In the genomic region with DNA sequence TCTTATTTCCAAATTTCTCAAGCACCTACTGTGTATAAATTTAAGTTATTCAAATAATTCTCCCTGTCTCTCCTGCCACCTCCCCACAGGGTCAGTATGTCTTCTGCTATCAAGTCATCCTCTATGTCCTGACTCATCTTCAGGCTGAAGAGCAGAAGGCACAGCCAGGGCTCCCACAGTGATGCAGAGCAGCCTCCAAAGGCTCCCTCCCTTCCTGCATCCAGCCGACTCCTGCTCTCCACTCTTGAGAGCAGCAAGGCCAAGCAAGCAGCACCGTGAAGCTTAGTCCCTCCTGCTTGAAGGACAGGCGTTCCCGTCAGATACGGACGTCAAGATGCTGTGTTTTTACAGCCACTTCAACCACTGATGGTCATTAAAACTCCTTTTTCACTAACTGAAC, we compare ENCODE assay signal across 36 mouse cellular contexts. TPM values are rescaled to one million over a fixed set of nuclear protein-coding genes. Genes with fewer than 3 reads are reported as not detected.
A peak's percentile ranks its signal among the peaks of the same experiment; 100 is the strongest.
DNase-seq lines count a peak whose midpoint lies in the region; ATAC-seq and TF ChIP-seq lines count a peak whose summit lies in the region.
"Had no signal": no experiment of that assay in that cellular context is flagged by ENCODE, and none has a peak within 500 bp of the region (broad histone marks: within the 10 kb centered on the region; RNA-seq: fewer than 3 reads in every experiment).

No protein-coding gene starts in this region.

- H3K4me3 ChIP-seq in heart, embryonic 13.5 days: no peak overlapping the region
- H3K4me3 ChIP-seq in cerebellum, adult 2 months (replicated peaks; ENCODE audit: insufficient read depth, low read depth, low read length): no peak overlapping the region
- H3K4me3 ChIP-seq in kidney, embryonic 15.5 days (replicated peaks): no peak overlapping the region
- H3K4me3 ChIP-seq: embryonic facial prominence, embryonic 12.5 days; forebrain, embryonic 10.5 days; forebrain, embryonic 15.5 days; gastrocnemius, adult 2 months; heart, adult 2 months; heart, embryonic 12.5 days; liver, embryonic 12.5 days; neural tube, embryonic 15.5 days had no signal

- peak overlapping the region; percentile 20; the same call in 1 of the 2 replicates for H3K27ac ChIP-seq in heart, embryonic 13.5 days (replicated peaks)
- H3K27ac ChIP-seq in cerebellum, adult 2 months (ENCODE audit: insufficient read depth, low read length): no peak overlapping the region
- no peak overlapping the region for H3K27ac ChIP-seq in kidney, embryonic 15.5 days
- H3K27ac ChIP-seq: embryonic facial prominence, embryonic 12.5 days; forebrain, embryonic 10.5 days; gastrocnemius, adult 2 months; heart, adult 2 months; liver, embryonic 12.5 days; macrophage; neural tube, embryonic 15.5 days had no signal

- ATAC-seq in heart, embryonic 13.5 days (ENCODE audit: extremely low read depth, insufficient number of reproducible peaks, low FRiP score, low TSS enrichment): no peak
- no peak for ATAC-seq in kidney, embryonic 15.5 days (replicated peaks; ENCODE audit: low FRiP score)
- ATAC-seq: forebrain, embryonic 15.5 days; hindbrain, embryonic 16.5 days; liver, embryonic 12.5 days; liver, postnatal 0 days; lung, postnatal 0 days; Patski had no signal

- H3K9ac ChIP-seq in heart, embryonic 13.5 days: no peak overlapping the region
- no peak overlapping the region for H3K9ac ChIP-seq in kidney, embryonic 15.5 days
- H3K9ac ChIP-seq: embryonic facial prominence, embryonic 12.5 days; forebrain, embryonic 15.5 days; heart, embryonic 12.5 days; liver, embryonic 12.5 days; liver, postnatal 0 days; neural tube, embryonic 15.5 days had no signal

- DNase-seq in heart, adult 18-20 months: no peak
- DNase-seq in cerebellum, adult 2 months: peak; percentile 71 to 86
- DNase-seq in cerebellum, postnatal 14 days: peak; percentile 52 to 75
- no peak for DNase-seq in natural killer cell, adult 2 months (ENCODE audit: low spot score in 2 of 2)
- no peak for DNase-seq in spleen, postnatal 10 days (ENCODE audit: low spot score in 2 of 2)
- DNase-seq: adrenal gland, postnatal 14 days; gastrocnemius, adult 2 months; gastrocnemius, postnatal 36 days; heart, adult 2 months; heart, postnatal 14 days; kidney, adult 18-20 months; kidney, postnatal 4 days; left cerebral cortex, postnatal 4 days; liver, postnatal 0 days; midbrain, embryonic 14.5 days; right cerebral cortex, postnatal 25 days; thymus, adult 18-20 months; thymus, postnatal 25 days had no signal

- H3K36me3 ChIP-seq in heart, embryonic 13.5 days: peaks cover 7% of the 10 kb centered on the region; the same call in 1 of the 2 replicates
- peaks cover 53% of the 10 kb centered on the region for H3K36me3 ChIP-seq in kidney, embryonic 15.5 days
- H3K36me3 ChIP-seq: forebrain, embryonic 15.5 days; liver, embryonic 12.5 days; neural tube, embryonic 15.5 days had no signal

- H3K27me3 ChIP-seq in heart, embryonic 13.5 days (replicated peaks): no peaks in the 10 kb centered on the region
- no peaks in the 10 kb centered on the region for H3K27me3 ChIP-seq in cerebellum, adult 2 months (ENCODE audit: control insufficient read depth, insufficient read depth, low read length)
- H3K27me3 ChIP-seq in kidney, embryonic 15.5 days: no peaks in the 10 kb centered on the region
- H3K27me3 ChIP-seq: embryonic facial prominence, embryonic 12.5 days; forebrain, embryonic 15.5 days; heart, embryonic 12.5 days; liver, embryonic 12.5 days; neural tube, embryonic 15.5 days; Patski had no signal

- 56% methylated on average over 6 of the region's 6 CpGs for WGBS in heart, embryonic 13.5 days
- 11% methylated on average over 6 of the region's 6 CpGs for WGBS in cerebellum, adult 2 months
- WGBS in kidney, embryonic 15.5 days: 47% methylated on average over 6 of the region's 6 CpGs

- TF ChIP-seq CTCF in cerebellum, adult 2 months (IDR thresholded peaks at IDR 0.05; ENCODE audit: borderline replicate concordance, insufficient read depth, low read depth, low read length): no peak

- peaks cover 42% of the 10 kb centered on the region for H3K4me1 ChIP-seq in heart, embryonic 13.5 days
- H3K4me1 ChIP-seq in cerebellum, adult 2 months (ENCODE audit: control insufficient read depth, insufficient read depth, low read length): peaks cover 28% of the 10 kb centered on the region
- H3K4me1 ChIP-seq in kidney, embryonic 15.5 days: peaks cover 7% of the 10 kb centered on the region; the same call in 1 of the 2 replicates
- H3K4me1 ChIP-seq: forebrain, embryonic 10.5 days had no signal

- H3K9me3 ChIP-seq in heart, embryonic 13.5 days: no peaks in the 10 kb centered on the region
- no peaks in the 10 kb centered on the region for H3K9me3 ChIP-seq in kidney, embryonic 15.5 days (replicated peaks)
- H3K9me3 ChIP-seq: embryonic facial prominence, embryonic 12.5 days; forebrain, embryonic 10.5 days; forebrain, embryonic 15.5 days; heart, embryonic 12.5 days; liver, embryonic 12.5 days; neural tube, embryonic 15.5 days had no signal

- TF ChIP-seq POLR2A in cerebellum, adult 2 months (IDR thresholded peaks at IDR 0.05; ENCODE audit: borderline replicate concordance, insufficient read depth, low read length): no peak

- H3K4me2 ChIP-seq in heart, embryonic 13.5 days: no peak overlapping the region
- no peak overlapping the region for H3K4me2 ChIP-seq in kidney, embryonic 15.5 days
- H3K4me2 ChIP-seq: embryonic facial prominence, embryonic 12.5 days; forebrain, embryonic 15.5 days; heart, embryonic 12.5 days; liver, embryonic 12.5 days; neural tube, embryonic 15.5 days had no signal

RNA-seq across cellular contexts. Expression of a gene that starts 31.6 kb away (rescaled TPM):
- polyA plus RNA-seq in heart, embryonic 13.5 days (2015; fragmentation: Nextera tagmentation; extraction: Ambion mirVana): 0.49 and 0.57 TPM in 2 replicates
- total RNA-seq in heart, adult 18-20 months (2021): 10 to 100 TPM in 1 of 2 experiments, 1 to 10 TPM in 1; 8.2 to 10.1 TPM
- 0.05 TPM in 1 of 2 replicates, not detected in the other for polyA plus RNA-seq in cerebellum, adult 2 months (2012; rRNA removed)
- polyA plus RNA-seq in kidney, embryonic 15.5 days (2015; fragmentation: Nextera tagmentation; extraction: Ambion mirVana): 0.19 and 0.32 TPM in 2 replicates
- total RNA-seq: left cerebral cortex, postnatal 4 days; megakaryocyte-erythroid progenitor cell, adult 5-6 weeks; MEL; monocyte, adult 5-6 weeks had no signal
- polyA plus RNA-seq: forebrain, embryonic 10.5 days; forebrain, embryonic 15.5 days; liver, embryonic 12.5 days; Patski had no signal

RNA-seq across cellular contexts. Expression of a gene that starts 58.2 kb away (rescaled TPM):
- polyA plus RNA-seq in heart, embryonic 13.5 days (2015; fragmentation: Nextera tagmentation; extraction: Ambion mirVana): 0.20 TPM in 1 of 2 replicates, not detected in the other
- not detected for total RNA-seq in heart, adult 18-20 months (2021)
- polyA plus RNA-seq in cerebellum, adult 2 months (2012; rRNA removed): not detected in 2 replicates
- polyA plus RNA-seq in kidney, embryonic 15.5 days (2015; fragmentation: Nextera tagmentation; extraction: Ambion mirVana): 0.22 TPM in 1 of 2 replicates, not detected in the other
- total RNA-seq: adrenal gland, postnatal 14 days; heart, adult 2 months; heart, postnatal 14 days; layer of hippocampus, adult 8-10 months; layer of hippocampus, postnatal 25 days; megakaryocyte-erythroid progenitor cell, adult 5-6 weeks; monocyte, adult 5-6 weeks had no signal
- polyA plus RNA-seq: hindbrain, embryonic 11.5 days; liver, embryonic 12.5 days; liver, postnatal 0 days; macrophage; Patski had no signal

Comparison
In these comparisons a context has a peak if more than half of its experiments do, and no peak if none do; other contexts are left out.
1. DNase-seq: peak in cerebellum, adult 2 months (2 of 2) and cerebellum, postnatal 14 days (2 of 2); none in heart, adult 18-20 months (0 of 2), natural killer cell, adult 2 months (0 of 2) and spleen, postnatal 10 days (0 of 2).